Mouse (Mus musculus): ENCODE data around the gene Add3.

DNA sequence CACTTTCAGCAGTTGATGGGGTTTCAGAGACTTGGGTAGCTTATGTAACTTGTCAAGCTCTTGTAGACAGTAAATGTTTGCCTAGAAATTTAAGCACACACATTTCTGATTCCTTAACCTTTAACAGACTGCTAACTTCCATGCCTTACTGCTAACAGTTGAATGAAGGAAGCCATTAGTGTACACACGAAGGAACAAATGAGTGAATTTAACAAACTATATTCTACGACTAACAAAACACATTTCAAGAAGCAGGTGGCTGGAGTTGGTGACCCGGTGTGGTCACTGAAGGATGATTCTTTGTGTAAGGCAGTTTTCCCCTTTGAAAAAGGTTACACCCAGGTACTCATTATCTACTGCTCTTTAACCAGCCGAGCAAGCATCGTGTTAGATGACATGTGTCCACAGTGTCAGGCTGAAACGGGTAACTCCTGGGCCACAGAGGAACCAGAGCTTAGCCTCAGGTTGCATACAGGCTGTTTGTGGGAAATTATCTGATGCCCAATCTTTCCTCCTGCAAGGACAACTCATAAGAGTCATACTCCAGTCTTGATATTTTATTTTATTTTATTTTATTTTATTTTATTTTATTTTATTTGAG is 17.5 kb upstream of the Add3 start:
- no peak for TF ChIP-seq UBTF (IDR thresholded peaks at IDR 0.05; ENCODE audit: borderline replicate concordance, insufficient read depth, low read depth, low read length)
- no peak for TF ChIP-seq MXI1 (IDR thresholded peaks at IDR 0.05; ENCODE audit: low read depth, low read length)
- TF ChIP-seq ZKSCAN1 (IDR thresholded peaks at IDR 0.05; ENCODE audit: low read depth, low read length), result no peak
- TF ChIP-seq EP300 (IDR thresholded peaks at IDR 0.05; ENCODE audit: low read depth in 1 of 2, low read length in 2 of 2), result no peak
- no peak for TF ChIP-seq CTCF (IDR thresholded peaks at IDR 0.05 in 2 of 3, conservative IDR thresholded peaks at IDR 0.05 in 1 of 3; ENCODE audit: control insufficient read depth in 1 of 3, insufficient read depth in 1 of 3, low read depth in 2 of 3, low read length in 3 of 3, poor library complexity in 1 of 3, severe bottlenecking in 1 of 3)
- no peak for TF ChIP-seq POLR2AphosphoS5 (IDR thresholded peaks at IDR 0.05; ENCODE audit: borderline replicate concordance, low read depth, low read length)
- no peak for TF ChIP-seq E2F4 (IDR thresholded peaks at IDR 0.05; ENCODE audit: borderline replicate concordance, low read depth, low read length)
- no peak for TF ChIP-seq POLR2A (IDR thresholded peaks at IDR 0.05; ENCODE audit: control insufficient read depth in 1 of 2, insufficient read depth in 1 of 2, low read depth in 1 of 2, low read length in 2 of 2, poor library complexity in 1 of 2)
- TF ChIP-seq KAT2A (conservative IDR thresholded peaks at IDR 0.05; ENCODE audit: low read depth, low read length), result no peak
